Mouse (Mus musculus) stomach, embryonic 15.5 days (tissue): ENCODE results near the gene Nupr1l. TPM values are rescaled to one million over a fixed set of nuclear protein-coding genes. Genes with fewer than 3 reads are reported as not detected.

Experiments
- ATAC-seq: fragments of 200-750 bp; cut with Nextera tagmentation; 2 replicates; pipeline ENCODE4 v1.8.0; 2017; ENCODE audit warnings: low read depth, moderate number of reproducible peaks, moderate TSS enrichment; ENCODE audit not compliant: insufficient read depth, low FRiP score
- H3K27ac ChIP-seq: fragments of 300-500 bp; sonication (generic); 2 replicates; pipeline ENCODE4 v1.5.1; 2015; ENCODE audit warnings: mild to moderate bottlenecking, inconsistent platforms
- H3K27me3 ChIP-seq: fragments of 300-500 bp; sonication (generic); replicated peaks from 2 replicates; pipeline ENCODE4 v1.6.1; 2015; ENCODE audit warnings: inconsistent platforms
- H3K36me3 ChIP-seq: fragments of 300-500 bp; sonication (generic); 2 replicates; pipeline ENCODE4 v1.6.1; 2015; ENCODE audit warnings: inconsistent platforms
- H3K4me1 ChIP-seq: fragments of 300-500 bp; sonication (generic); 2 replicates; pipeline ENCODE4 v1.6.1; 2015; ENCODE audit warnings: inconsistent platforms
- H3K4me2 ChIP-seq: fragments of 300-500 bp; sonication (generic); 2 replicates; pipeline ENCODE4 v1.6.1; 2015; ENCODE audit warnings: mild to moderate bottlenecking, inconsistent platforms
- H3K4me3 ChIP-seq: fragments of 300-500 bp; sonication (generic); replicated peaks from 2 replicates; pipeline ENCODE4 v1.5.1; 2015; ENCODE audit warnings: inconsistent platforms
- H3K9ac ChIP-seq: fragments of 300-500 bp; sonication (generic); 2 replicates; pipeline ENCODE4 v1.6.1; 2015; ENCODE audit warnings: inconsistent platforms
- H3K9me3 ChIP-seq: fragments of 300-500 bp; sonication (generic); 2 replicates; pipeline ENCODE4 v1.6.1; 2016; ENCODE audit warnings: inconsistent platforms
- WGBS: fragments of 180-500 bp; shearing (Covaris S2); methylation state at CpG from one replicate; pipeline ENCODE4 v1.1.7; 2015; 5-methylcytosine and 5-hydroxymethylcytosine counted together
- polyA plus RNA-seq: library from polyadenylated mRNA; unstranded; fragments of >200 nt; fragmentation: Nextera tagmentation; extraction: Ambion mirVana; gene quantifications from 2 replicates; pipeline ENCODE4 v1.2.1, GENCODE M21; 2015

Nupr1l gene
- polyA plus RNA-seq, 1 experiment from 2014 or later = 2.7 TPM

- H3K4me2 ChIP-seq = no peak overlapping the region
- no peak for ATAC-seq
- no peaks in the 10 kb centered on the region for H3K27me3 ChIP-seq
- H3K36me3 ChIP-seq = no peaks in the 10 kb centered on the region
- H3K9me3 ChIP-seq = no peaks in the 10 kb centered on the region
- no peak overlapping the region for H3K4me3 ChIP-seq
- H3K27ac ChIP-seq = no peak overlapping the region
- 77% methylated on average over 9 of the region's 9 CpGs for WGBS
- H3K9ac ChIP-seq = no peak overlapping the region
- H3K4me1 ChIP-seq = no peaks in the 10 kb centered on the region
Measured at GRCm38 (mm10) chr5:129918752-129919151, 10.4 kb downstream of the Nupr1l start.

GRCm38 (mm10) chr5:129919320-129919719 lies 11.0 kb downstream of the Nupr1l start:
- H3K4me1 ChIP-seq = no peaks in the 10 kb centered on the region
- no peaks in the 10 kb centered on the region for H3K9me3 ChIP-seq
- no peaks in the 10 kb centered on the region for H3K27me3 ChIP-seq
- no peak overlapping the region for H3K9ac ChIP-seq
- H3K4me3 ChIP-seq = no peak overlapping the region
- no peaks in the 10 kb centered on the region for H3K36me3 ChIP-seq
- H3K27ac ChIP-seq = no peak overlapping the region
- 60% methylated on average over 8 of the region's 8 CpGs for WGBS
- ATAC-seq = no peak
- no peak overlapping the region for H3K4me2 ChIP-seq

- 92% methylated on average over 4 of the region's 4 CpGs for WGBS
- Histone ChIP-seq H3K36me3 (no peaks in the 10 kb centered on the region), H3K9me3 (no peaks in the 10 kb centered on the region), H3K4me1 (no peaks in the 10 kb centered on the region), H3K27ac (no peak overlapping the region), H3K4me3 (no peak overlapping the region), H3K27me3 (no peaks in the 10 kb centered on the region), H3K9ac (no peak overlapping the region), H3K4me2 (no peak overlapping the region)
- no peak for ATAC-seq
Measured at GRCm38 (mm10) chr5:129921972-129922371, 13.6 kb downstream of the Nupr1l start.

- H3K4me1 ChIP-seq = no peaks in the 10 kb centered on the region
- no peak overlapping the region for H3K9ac ChIP-seq
- no peaks in the 10 kb centered on the region for H3K9me3 ChIP-seq
- no peak overlapping the region for H3K27ac ChIP-seq
- no peaks in the 10 kb centered on the region for H3K36me3 ChIP-seq
- no peak overlapping the region for H3K4me3 ChIP-seq
- ATAC-seq = no peak
- H3K4me2 ChIP-seq = no peak overlapping the region
- H3K27me3 ChIP-seq = no peaks in the 10 kb centered on the region
- WGBS = 81% methylated on average over 8 of the region's 8 CpGs
Measured at GRCm38 (mm10) chr5:129924820-129925452, 16.6 kb downstream of the Nupr1l start.

GRCm38 (mm10) chr5:129925933-129926332 lies 17.6 kb downstream of the Nupr1l start:
- ATAC-seq = no peak
- Histone ChIP-seq H3K4me2 (no peak overlapping the region), H3K36me3 (no peaks in the 10 kb centered on the region), H3K27me3 (no peaks in the 10 kb centered on the region), H3K27ac (no peak overlapping the region), H3K4me3 (no peak overlapping the region), H3K9ac (no peak overlapping the region), H3K9me3 (no peaks in the 10 kb centered on the region), H3K4me1 (no peaks in the 10 kb centered on the region)
- 73% methylated on average over 5 of the region's 5 CpGs for WGBS

- no peaks in the 10 kb centered on the region for H3K9me3 ChIP-seq
- H3K4me1 ChIP-seq = no peaks in the 10 kb centered on the region
- no peak overlapping the region for H3K4me2 ChIP-seq
- no peaks in the 10 kb centered on the region for H3K36me3 ChIP-seq
- H3K9ac ChIP-seq = no peak overlapping the region
- 46% methylated on average over 9 of the region's 9 CpGs for WGBS
- ATAC-seq = no peak
- no peak overlapping the region for H3K27ac ChIP-seq
- no peak overlapping the region for H3K4me3 ChIP-seq
- no peaks in the 10 kb centered on the region for H3K27me3 ChIP-seq
Measured at GRCm38 (mm10) chr5:129929924-129930855, 21.9 kb downstream of the Nupr1l start.

- no peaks in the 10 kb centered on the region for H3K4me1 ChIP-seq
- no peak overlapping the region for H3K4me2 ChIP-seq
- no peak for ATAC-seq
- WGBS = 51% methylated on average over 4 of the region's 4 CpGs
- H3K9me3 ChIP-seq = no peaks in the 10 kb centered on the region
- no peaks in the 10 kb centered on the region for H3K27me3 ChIP-seq
- no peak overlapping the region for H3K4me3 ChIP-seq
- H3K27ac ChIP-seq = no peak overlapping the region
- no peak overlapping the region for H3K9ac ChIP-seq
- H3K36me3 ChIP-seq = no peaks in the 10 kb centered on the region
Measured at GRCm38 (mm10) chr5:129936941-129937340, 28.6 kb downstream of the Nupr1l start.

- Histone ChIP-seq H3K36me3 (0 out of 2 replicates have a peak, but pooled peaks cover 3% of the 10 kb centered on the region), H3K9ac (no peak overlapping the region), H3K9me3 (no peaks in the 10 kb centered on the region), H3K4me3 (no peak overlapping the region), H3K4me2 (peak overlapping the region; percentile 51; the same call in 1 of the 2 replicates), H3K4me1 (no peaks in the 10 kb centered on the region), H3K27me3 (no peaks in the 10 kb centered on the region), H3K27ac (no peak overlapping the region)
- no peak for ATAC-seq
- WGBS = 55% methylated on average over 2 of the region's 2 CpGs
Measured at GRCm38 (mm10) chr5:129940281-129940680, 31.9 kb downstream of the Nupr1l start.

- Histone ChIP-seq H3K4me1 (no peaks in the 10 kb centered on the region), H3K9me3 (no peaks in the 10 kb centered on the region), H3K27me3 (no peaks in the 10 kb centered on the region), H3K9ac (no peak overlapping the region), H3K27ac (peak overlapping the region; percentile 67; the same call in 1 of the 2 replicates), H3K4me2 (peak overlapping the region; percentile 51), H3K36me3 (0 out of 2 replicates have a peak, but pooled peaks cover 3% of the 10 kb centered on the region), H3K4me3 (peak overlapping the region; percentile 78)
- peak; percentile 8; the same call in 1 of the 2 replicates for ATAC-seq
- 6% methylated on average over 9 of the region's 9 CpGs for whole genome bisulfite sequencing
Measured at GRCm38 (mm10) chr5:129940736-129941494, 32.6 kb downstream of the Nupr1l start.

- ATAC-seq = peak; percentile 98
- Histone ChIP-seq H3K36me3 (0 out of 2 replicates have a peak, but pooled peaks cover 3% of the 10 kb centered on the region), H3K9me3 (no peaks in the 10 kb centered on the region), H3K27ac (peak within 1 kb of the TSS; percentile 67), H3K27me3 (no peaks in the 10 kb centered on the region), H3K4me2 (peak within 1 kb of the TSS; percentile 67), H3K4me1 (no peaks in the 10 kb centered on the region), H3K9ac (peak within 1 kb of the TSS; percentile 86), H3K4me3 (peak within 1 kb of the TSS; percentile 78)
- WGBS = under 1% methylated on average over 59 of the region's 59 CpGs
Measured at GRCm38 (mm10) chr5:129941495-129942045, 33.2 kb downstream of the Nupr1l start, which contains the start of gene Vkorc1l1. Gene Vkorc1l1, plus strand, starts transcription at chr5:129941970.
